Mouse (Mus musculus) forebrain, embryonic 12.5 days (tissue): ENCODE measurements around the gene Orm3. TPM values are rescaled to one million over a fixed set of nuclear protein-coding genes. Genes with fewer than 3 reads are reported as not detected.

Experiments used
- ATAC-seq: fragments of 200-750 bp; cut with Nextera tagmentation; 2 replicates; pipeline ENCODE4 v1.8.0; 2017; ENCODE audit warnings: moderate TSS enrichment; ENCODE audit not compliant: low FRiP score
- H3K27ac ChIP-seq: fragments of 300-500 bp; sonication (generic); 2 replicates; pipeline ENCODE4 v1.5.1; 2016; ENCODE audit warnings: mild to moderate bottlenecking
- H3K27me3 ChIP-seq: fragments of 300-500 bp; sonication (generic); 2 replicates; pipeline ENCODE4 v1.6.1; 2016; ENCODE audit warnings: mild to moderate bottlenecking
- H3K36me3 ChIP-seq: fragments of 300-500 bp; sonication (generic); replicated peaks from 2 replicates; pipeline ENCODE4 v1.6.1; 2016; ENCODE audit warnings: mild to moderate bottlenecking
- H3K4me1 ChIP-seq: fragments of 300-500 bp; sonication (generic); 2 replicates; pipeline ENCODE4 v1.6.1; 2016
- H3K4me2 ChIP-seq: fragments of 300-500 bp; sonication (generic); 2 replicates; pipeline ENCODE4 v1.6.1; 2016; ENCODE audit warnings: mild to moderate bottlenecking, moderate library complexity
- H3K4me3 ChIP-seq: fragments of 300-500 bp; sonication (generic); replicated peaks from 2 replicates; pipeline ENCODE4 v1.5.1; 2016; ENCODE audit warnings: mild to moderate bottlenecking
- H3K9ac ChIP-seq: fragments of 300-500 bp; sonication (generic); 2 replicates; pipeline ENCODE4 v1.6.1; 2016; ENCODE audit warnings: mild to moderate bottlenecking
- H3K9me3 ChIP-seq: fragments of 300-500 bp; sonication (generic); 2 replicates; pipeline ENCODE4 v1.6.1; 2016
- WGBS: fragments of 180-500 bp; shearing (Covaris S2); methylation state at CpG from one replicate; pipeline ENCODE4 v1.1.7; 2016; 5-methylcytosine and 5-hydroxymethylcytosine counted together
- polyA plus RNA-seq: library from polyadenylated mRNA; unstranded; fragments of >200 nt; fragmentation: Nextera tagmentation; extraction: Ambion mirVana; gene quantifications from 2 replicates; pipeline ENCODE4 v1.2.1, GENCODE M21; 2016

Orm3 gene
- polyA plus RNA-seq, 1 experiment from 2014 or later = not detected

DNA sequence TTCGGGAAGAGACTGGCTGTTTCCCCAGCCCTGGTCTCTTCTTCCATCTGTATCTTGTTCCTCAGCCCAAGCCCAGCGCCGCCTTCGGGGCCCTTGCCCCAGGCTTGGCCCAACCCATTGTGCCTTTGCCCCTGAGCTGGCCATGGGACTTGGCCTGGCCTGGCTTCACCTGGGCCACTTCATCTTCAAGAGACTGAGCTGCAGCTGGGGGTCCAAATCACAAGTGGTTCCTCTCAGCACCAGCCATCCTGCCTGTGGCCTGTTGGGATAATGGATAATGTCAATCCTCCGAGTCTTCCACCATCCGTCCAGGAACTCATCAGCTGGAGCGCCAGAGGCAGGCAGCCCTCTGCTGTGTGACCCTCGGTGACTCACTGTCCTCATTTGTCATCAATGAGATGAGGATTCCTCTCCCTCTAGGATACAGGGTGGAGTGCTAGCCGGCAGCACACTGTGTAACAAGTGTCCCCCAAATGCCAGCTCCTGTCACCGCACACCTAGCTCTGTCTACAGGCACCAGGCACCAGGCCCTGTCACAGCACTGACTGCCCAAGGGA is 42.1 kb downstream of the Orm3 start:
- H3K4me1 ChIP-seq = peaks cover 35% of the 10 kb centered on the region
- H3K4me3 ChIP-seq = no peak overlapping the region
- ATAC-seq = no peak
- no peak overlapping the region for H3K4me2 ChIP-seq
- no peaks in the 10 kb centered on the region for H3K9me3 ChIP-seq
- 90% methylated on average over 10 of the region's 10 CpGs for WGBS
- no peak overlapping the region for H3K9ac ChIP-seq
- peaks cover 47% of the 10 kb centered on the region for H3K36me3 ChIP-seq
- 0 out of 2 replicates have a peak overlapping the region, but pooled peaks have one; percentile 31 for H3K27ac ChIP-seq
- H3K27me3 ChIP-seq = no peaks in the 10 kb centered on the region

DNA sequence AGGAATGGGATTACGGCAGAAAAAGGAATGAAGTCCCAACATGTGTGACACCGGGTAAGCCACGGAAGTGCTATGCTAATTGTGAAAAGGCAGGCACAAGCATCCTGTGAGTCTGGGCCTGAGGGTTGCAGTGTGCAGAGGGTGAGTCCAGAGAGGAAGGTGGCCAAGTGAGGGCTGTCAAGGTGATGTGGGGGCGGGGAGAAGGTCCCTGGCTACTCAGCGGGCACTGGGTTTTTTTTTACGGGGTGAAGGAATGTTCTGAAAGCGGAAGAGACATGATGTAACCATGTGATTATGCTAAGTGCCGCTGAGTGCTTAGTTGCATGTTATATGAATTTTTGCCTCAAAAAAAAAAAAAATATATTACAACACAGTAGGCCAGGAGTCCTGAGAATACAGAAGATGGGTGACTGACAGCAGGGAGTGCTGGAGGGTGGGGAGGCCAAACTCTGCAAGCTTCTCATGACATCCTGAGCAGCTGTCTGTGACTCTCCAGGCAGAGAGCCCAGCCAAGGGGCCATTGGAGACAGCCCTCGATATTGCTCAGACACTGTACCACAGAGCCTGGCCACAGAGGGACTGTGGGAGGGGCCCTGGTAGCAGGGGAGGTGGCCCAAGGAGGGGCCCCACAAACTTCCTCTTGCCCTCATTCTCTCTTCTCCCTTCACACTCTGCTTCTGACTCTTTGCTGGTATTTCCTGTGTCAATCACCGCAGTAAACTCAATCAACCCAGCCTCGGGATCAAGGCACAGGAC is 43.1 kb downstream of the Orm3 start:
- Histone ChIP-seq H3K9ac (no peak overlapping the region), H3K9me3 (no peaks in the 10 kb centered on the region), H3K36me3 (peaks cover 38% of the 10 kb centered on the region), H3K27me3 (no peaks in the 10 kb centered on the region), H3K4me3 (no peak overlapping the region), H3K4me2 (no peak overlapping the region), H3K27ac (peak overlapping the region; percentile 10), H3K4me1 (peaks cover 45% of the 10 kb centered on the region)
- ATAC-seq = no peak
- 77% methylated on average over 11 of the region's 11 CpGs for WGBS

GRCm38 (mm10) chr4:63399691-63400270 is 43.8 kb downstream of the Orm3 start:
- Histone ChIP-seq H3K9me3 (no peaks in the 10 kb centered on the region), H3K27me3 (no peaks in the 10 kb centered on the region), H3K36me3 (peaks cover 31% of the 10 kb centered on the region), H3K4me1 (peaks cover 52% of the 10 kb centered on the region), H3K4me3 (no peak overlapping the region), H3K9ac (no peak overlapping the region), H3K4me2 (peak overlapping the region; percentile 8; the same call in 1 of the 2 replicates), H3K27ac (no peak overlapping the region)
- 66% methylated on average over 8 of the region's 8 CpGs for WGBS
- no peak for ATAC-seq

DNA sequence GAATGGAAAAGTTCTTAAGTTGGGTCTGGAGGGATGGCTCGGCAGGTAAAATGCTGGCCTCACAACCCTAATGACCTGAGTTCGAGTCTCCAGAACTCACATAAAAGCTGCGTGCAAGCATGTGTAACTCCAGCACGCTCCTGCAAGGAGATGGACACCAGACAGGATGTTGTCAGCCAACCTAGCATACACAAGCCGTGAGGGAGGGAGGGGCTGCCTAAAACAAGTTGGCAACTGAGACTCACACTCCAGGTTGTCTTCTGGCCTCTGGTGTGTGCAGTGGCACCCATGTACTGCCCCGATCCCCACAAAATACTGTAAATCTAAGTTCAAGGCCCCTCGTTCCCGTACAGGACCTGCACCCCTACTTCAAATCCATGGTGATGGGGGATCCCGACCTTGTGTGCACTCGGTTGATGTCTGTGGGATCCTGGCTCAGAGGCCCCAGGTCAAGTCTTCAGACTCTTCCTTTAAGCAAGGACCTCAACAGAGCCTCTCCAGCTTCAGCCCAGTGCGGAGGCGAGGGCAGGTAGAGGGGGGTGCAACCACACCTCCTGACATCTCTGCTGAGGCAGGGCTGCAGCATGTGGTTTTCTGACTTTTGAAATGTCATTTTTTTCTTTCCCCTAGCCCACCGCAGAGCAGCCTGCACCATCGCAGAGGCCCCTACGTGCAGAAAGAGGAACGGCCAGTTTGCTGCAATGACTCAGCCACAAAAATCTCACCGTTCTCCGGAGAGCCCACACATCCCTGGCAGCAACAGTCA is 44.8 kb downstream of the Orm3 start:
- no peak for ATAC-seq
- 92% methylated on average over 18 of the region's 18 CpGs for WGBS
- H3K4me2 ChIP-seq = no peak overlapping the region; the same call in 1 of the 2 replicates
- no peak overlapping the region for H3K27ac ChIP-seq
- no peaks in the 10 kb centered on the region for H3K9me3 ChIP-seq
- H3K36me3 ChIP-seq = peaks cover 21% of the 10 kb centered on the region
- H3K4me3 ChIP-seq = no peak overlapping the region
- peaks cover 62% of the 10 kb centered on the region for H3K4me1 ChIP-seq
- no peaks in the 10 kb centered on the region for H3K27me3 ChIP-seq
- H3K9ac ChIP-seq = no peak overlapping the region

DNA sequence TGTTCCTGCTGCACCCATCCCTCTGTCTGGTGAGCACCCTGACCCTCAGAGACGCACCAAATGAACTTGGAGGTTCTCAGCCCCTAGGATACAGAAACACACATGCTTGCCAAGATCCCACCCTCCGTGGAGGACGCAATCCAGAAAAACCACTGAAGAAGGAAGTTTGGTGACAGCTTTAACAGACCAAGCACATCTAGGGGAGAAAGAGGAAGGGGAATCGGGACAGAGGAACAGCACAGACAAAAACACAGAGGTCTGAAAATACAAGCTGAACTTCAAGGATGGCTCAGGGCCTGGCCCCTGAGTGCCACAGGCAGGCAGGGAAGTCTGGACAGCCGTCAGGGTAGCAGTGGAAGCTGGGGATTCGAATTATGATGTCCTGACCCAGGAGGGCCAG is 45.7 kb downstream of the Orm3 start:
- peak overlapping the region; percentile 49 for H3K4me2 ChIP-seq
- peaks cover 64% of the 10 kb centered on the region for H3K4me1 ChIP-seq
- 87% methylated on average over 6 of the region's 6 CpGs for WGBS
- ATAC-seq = no peak
- H3K9me3 ChIP-seq = no peaks in the 10 kb centered on the region
- H3K36me3 ChIP-seq = peaks cover 12% of the 10 kb centered on the region
- 0 out of 2 replicates have a peak overlapping the region, but pooled peaks have one; percentile 27 for H3K4me3 ChIP-seq
- H3K27ac ChIP-seq = 0 out of 2 replicates have a peak overlapping the region, but pooled peaks have one; percentile 31
- no peaks in the 10 kb centered on the region for H3K27me3 ChIP-seq
- 0 out of 2 replicates have a peak overlapping the region, but pooled peaks have one; percentile 50 for H3K9ac ChIP-seq

- Histone ChIP-seq H3K9me3 (no peaks in the 10 kb centered on the region), H3K9ac (peak overlapping the region; percentile 50; the same call in 1 of the 2 replicates), H3K36me3 (peaks cover 10% of the 10 kb centered on the region), H3K4me2 (peak overlapping the region; percentile 49), H3K4me3 (peak overlapping the region; percentile 27), H3K27ac (peak overlapping the region; percentile 92; the same call in 1 of the 2 replicates), H3K4me1 (peaks cover 64% of the 10 kb centered on the region), H3K27me3 (no peaks in the 10 kb centered on the region)
- 92% methylated on average over 8 of the region's 10 CpGs for WGBS
- no peak for ATAC-seq
Measured at GRCm38 (mm10) chr4:63402056-63402455, 46.1 kb downstream of the Orm3 start.

DNA sequence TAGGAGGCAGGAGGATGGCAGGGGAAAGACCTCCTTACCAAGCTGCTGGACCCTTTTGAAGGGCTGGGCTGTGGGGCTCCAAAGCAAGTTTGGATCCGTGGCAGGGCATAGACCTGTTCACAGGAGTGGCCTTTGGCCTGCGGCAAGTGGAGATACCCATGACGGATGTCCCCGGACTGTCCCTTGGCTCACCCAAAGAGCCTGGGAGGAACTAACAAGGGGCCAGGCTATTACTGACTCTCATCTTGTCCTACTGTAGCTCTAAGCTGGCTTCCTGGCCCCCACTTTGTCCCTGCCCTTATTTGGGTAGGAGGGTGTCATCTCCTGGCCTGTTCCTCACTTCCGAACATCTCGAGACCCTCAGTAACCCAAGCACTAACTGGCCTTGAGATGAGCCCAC is 46.6 kb downstream of the Orm3 start:
- Histone ChIP-seq H3K27ac (peak overlapping the region; percentile 92), H3K27me3 (no peaks in the 10 kb centered on the region), H3K4me3 (peak overlapping the region; percentile 27), H3K36me3 (peaks cover 5% of the 10 kb centered on the region), H3K9me3 (no peaks in the 10 kb centered on the region), H3K4me2 (peak overlapping the region; percentile 49), H3K4me1 (peaks cover 64% of the 10 kb centered on the region), H3K9ac (peak overlapping the region; percentile 50)
- peak; percentile 1; the same call in 1 of the 2 replicates for ATAC-seq
- WGBS = 73% methylated on average over 6 of the region's 6 CpGs

GRCm38 (mm10) chr4:63403040-63403959 is 47.3 kb downstream of the Orm3 start, which contains the start of gene Akna:
Akna (minus strand) TSS chr4:63403354.
- WGBS = 14% methylated on average over 17 of the region's 17 CpGs
- H3K36me3 ChIP-seq = no peaks in the 10 kb centered on the region
- H3K9ac ChIP-seq = peak within 1 kb of the TSS; percentile 50
- H3K4me2 ChIP-seq = peak within 1 kb of the TSS; percentile 49
- peak within 1 kb of the TSS; percentile 27 for H3K4me3 ChIP-seq
- peaks cover 69% of the 10 kb centered on the region for H3K4me1 ChIP-seq
- H3K9me3 ChIP-seq = no peaks in the 10 kb centered on the region
- H3K27me3 ChIP-seq = no peaks in the 10 kb centered on the region
- ATAC-seq = peak; percentile 80
- peak within 1 kb of the TSS; percentile 92 for H3K27ac ChIP-seq

DNA sequence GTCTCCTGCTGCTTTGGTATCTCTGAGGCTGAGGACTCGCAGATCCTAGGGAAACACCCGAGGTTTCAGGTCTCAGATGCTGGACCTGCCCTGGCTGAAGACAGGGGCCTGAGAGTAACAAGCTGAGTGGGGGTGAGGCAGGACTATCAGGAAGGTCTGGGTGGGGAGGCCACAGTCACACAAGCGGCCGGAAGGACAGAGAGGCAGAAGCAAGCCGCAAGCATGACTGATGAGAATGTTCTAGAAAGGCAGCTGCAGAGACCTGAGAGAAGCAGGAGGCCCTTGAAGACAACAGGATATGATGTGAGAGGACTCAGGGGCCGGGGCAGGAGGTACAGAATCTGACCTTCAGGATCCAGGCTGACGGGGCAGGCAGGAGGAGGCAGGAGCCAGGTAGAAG is 48.2 kb downstream of the Orm3 start:
- H3K4me3 ChIP-seq = no peak overlapping the region
- 82% methylated on average over 7 of the region's 7 CpGs for WGBS
- H3K27ac ChIP-seq = peak overlapping the region; percentile 92
- no peaks in the 10 kb centered on the region for H3K36me3 ChIP-seq
- no peak overlapping the region for H3K9ac ChIP-seq
- H3K9me3 ChIP-seq = no peaks in the 10 kb centered on the region
- no peaks in the 10 kb centered on the region for H3K27me3 ChIP-seq
- peak overlapping the region; percentile 49; the same call in 1 of the 2 replicates for H3K4me2 ChIP-seq
- ATAC-seq = no peak
- H3K4me1 ChIP-seq = peaks cover 77% of the 10 kb centered on the region

DNA sequence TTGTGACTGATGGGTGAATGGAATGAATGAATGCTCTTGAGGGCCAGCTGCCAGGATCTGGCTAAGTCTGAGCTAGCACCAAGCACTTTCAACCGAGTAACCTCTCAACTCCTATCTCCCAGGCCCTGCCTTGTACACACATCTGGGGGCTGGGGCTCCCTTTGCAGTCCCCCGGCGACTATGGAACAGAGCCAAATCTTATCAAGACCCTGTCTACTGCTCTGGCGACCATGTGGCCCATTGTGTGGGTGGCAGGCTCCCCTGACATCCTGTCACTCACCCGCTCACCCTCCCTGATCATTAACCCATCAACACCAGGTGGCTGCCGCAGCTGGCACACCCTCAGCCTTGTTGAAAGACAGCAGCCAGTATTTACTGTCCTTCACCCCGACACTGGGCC is 49.1 kb downstream of the Orm3 start:
- ATAC-seq = peak; percentile 30
- 28% methylated on average over 7 of the region's 7 CpGs for WGBS
- H3K9ac ChIP-seq = no peak overlapping the region; the same call in 1 of the 2 replicates

DNA sequence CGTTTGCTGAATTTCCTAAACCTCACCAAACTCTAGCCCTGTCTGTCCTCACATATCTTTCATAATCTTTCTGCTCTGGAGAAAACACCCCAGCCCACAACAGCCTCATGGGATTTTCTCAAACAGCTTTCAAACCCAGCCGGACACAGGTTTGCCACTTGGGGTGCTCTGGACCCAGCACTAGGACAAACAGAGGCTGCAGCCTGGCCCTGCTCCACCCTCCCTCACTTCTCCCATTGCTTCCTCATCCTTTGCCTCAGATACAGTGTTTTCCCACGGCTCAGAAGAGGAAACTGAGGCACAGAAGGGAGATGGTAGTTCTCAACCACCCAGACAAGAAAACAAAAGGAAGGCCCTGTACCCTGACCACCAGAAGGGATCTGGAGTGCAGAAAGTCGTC is 49.7 kb downstream of the Orm3 start:
- no peak for ATAC-seq
- Histone ChIP-seq H3K4me2 (no peak overlapping the region), H3K9me3 (no peaks in the 10 kb centered on the region), H3K27me3 (no peaks in the 10 kb centered on the region), H3K4me1 (peaks cover 73% of the 10 kb centered on the region), H3K4me3 (no peak overlapping the region), H3K36me3 (no peaks in the 10 kb centered on the region), H3K9ac (no peak overlapping the region), H3K27ac (peak overlapping the region; percentile 92)
- WGBS = 56% methylated on average over 4 of the region's 4 CpGs

More for the DNA sequence above, 49.1 kb downstream of the Orm3 start:
- Histone ChIP-seq H3K27me3 (no peaks in the 10 kb centered on the region), H3K4me2 (no peak overlapping the region; the same call in 1 of the 2 replicates), H3K9me3 (no peaks in the 10 kb centered on the region), H3K36me3 (no peaks in the 10 kb centered on the region), H3K4me1 (peaks cover 75% of the 10 kb centered on the region), H3K4me3 (no peak overlapping the region), H3K27ac (peak overlapping the region; percentile 92)
